Mouse (Mus musculus) limb, embryonic 11.5 days (tissue): Measurements from ENCODE around the gene Sars. TPM values are rescaled to one million over a fixed set of nuclear protein-coding genes. Genes with fewer than 3 reads are reported as not detected.

Experiments used
- ATAC-seq: fragments of 200-750 bp; cut with Nextera tagmentation; 2 replicates; pipeline ENCODE4 v1.8.0; 2017; ENCODE audit warnings: low read depth; ENCODE audit not compliant: insufficient number of reproducible peaks, low FRiP score, low TSS enrichment
- DNase-seq: peaks from one replicate; pipeline ENCODE4 v3.0.0-alpha.2; 2015; ENCODE audit warnings: low spot score
- H3K27ac ChIP-seq: fragments of 300-500 bp; sonication (generic); replicated peaks from 2 replicates; pipeline ENCODE4 v1.5.1; 2014; ENCODE audit warnings: low read depth, mild to moderate bottlenecking, low read length
- H3K27me3 ChIP-seq: fragments of 300-500 bp; sonication (generic); 2 replicates; pipeline ENCODE4 v1.6.1; 2014; ENCODE audit warnings: mild to moderate bottlenecking, low read length, mixed read lengths; ENCODE audit not compliant: control insufficient read depth, insufficient read depth
- H3K36me3 ChIP-seq: fragments of 300-500 bp; sonication (generic); 2 replicates; pipeline ENCODE4 v1.6.1; 2014; ENCODE audit warnings: mild to moderate bottlenecking, low read length, moderate library complexity, mixed read lengths; ENCODE audit not compliant: control insufficient read depth, insufficient read depth
- H3K4me1 ChIP-seq: fragments of 300-500 bp; sonication (generic); 2 replicates; pipeline ENCODE4 v1.6.1; 2014; ENCODE audit warnings: low read length, mixed read lengths; ENCODE audit not compliant: control insufficient read depth, insufficient read depth
- H3K4me2 ChIP-seq: fragments of 300-500 bp; sonication (generic); 2 replicates; pipeline ENCODE4 v1.6.1; 2014; ENCODE audit warnings: low read depth, mild to moderate bottlenecking, moderate library complexity; ENCODE audit not compliant: severe bottlenecking
- H3K4me3 ChIP-seq: fragments of 300-500 bp; sonication (generic); 2 replicates; pipeline ENCODE4 v1.5.1; 2014; ENCODE audit warnings: low read depth, low read length
- H3K9ac ChIP-seq: fragments of 300-500 bp; sonication (generic); 2 replicates; pipeline ENCODE4 v1.6.1; 2014; ENCODE audit warnings: mild to moderate bottlenecking, low read length
- H3K9me3 ChIP-seq: fragments of 300-500 bp; sonication (generic); 2 replicates; pipeline ENCODE4 v1.6.1; 2016; ENCODE audit warnings: low read length; ENCODE audit not compliant: control insufficient read depth
- WGBS: fragments of 180-500 bp; shearing (Covaris S2); extraction: QIAGEN DNeasy Blood & Tissue Kit; methylation state at CpG from one replicate; pipeline ENCODE4 v1.1.7; 2014; 5-methylcytosine and 5-hydroxymethylcytosine counted together
- polyA plus RNA-seq: library from polyadenylated mRNA; unstranded; fragments of >200 nt; fragmentation: Nextera tagmentation; extraction: Ambion mirVana; gene quantifications from 2 replicates; pipeline ENCODE4 v1.2.1, GENCODE M21; 2014

The Sars gene
- polyA plus RNA-seq, 1 experiment from 2014 or later, result 128 TPM

DNA sequence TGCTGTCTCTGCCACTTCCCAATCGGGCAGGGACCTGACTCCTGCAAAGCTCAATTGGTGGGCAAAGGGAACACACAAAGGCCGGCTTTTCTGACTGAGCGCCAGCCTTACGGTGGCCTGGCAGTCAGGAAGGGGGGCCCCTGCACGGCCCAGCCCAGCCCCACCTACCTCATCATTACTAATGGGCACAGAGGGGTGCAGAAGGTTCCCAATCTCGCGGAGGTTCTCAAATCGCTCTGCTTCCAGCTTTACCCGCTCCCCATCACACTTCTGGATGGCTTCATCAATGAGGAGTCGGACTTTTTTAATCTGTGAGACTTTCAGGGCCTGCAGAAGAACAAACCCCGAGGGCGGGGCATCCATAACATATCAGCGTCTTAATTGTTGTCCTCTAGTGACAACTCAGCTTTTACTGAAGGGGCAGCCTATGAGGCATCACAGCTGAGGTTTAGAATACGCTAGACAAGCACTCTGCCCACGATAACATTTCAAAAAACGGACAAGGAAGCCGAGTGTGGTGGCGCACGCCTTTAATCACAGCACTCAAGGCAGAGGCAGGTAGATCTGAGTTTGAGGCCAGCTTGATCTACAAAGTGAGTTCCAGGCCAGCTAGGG, 11.0 kb downstream of the Sars start:
- no peak for DNase-seq

DNA sequence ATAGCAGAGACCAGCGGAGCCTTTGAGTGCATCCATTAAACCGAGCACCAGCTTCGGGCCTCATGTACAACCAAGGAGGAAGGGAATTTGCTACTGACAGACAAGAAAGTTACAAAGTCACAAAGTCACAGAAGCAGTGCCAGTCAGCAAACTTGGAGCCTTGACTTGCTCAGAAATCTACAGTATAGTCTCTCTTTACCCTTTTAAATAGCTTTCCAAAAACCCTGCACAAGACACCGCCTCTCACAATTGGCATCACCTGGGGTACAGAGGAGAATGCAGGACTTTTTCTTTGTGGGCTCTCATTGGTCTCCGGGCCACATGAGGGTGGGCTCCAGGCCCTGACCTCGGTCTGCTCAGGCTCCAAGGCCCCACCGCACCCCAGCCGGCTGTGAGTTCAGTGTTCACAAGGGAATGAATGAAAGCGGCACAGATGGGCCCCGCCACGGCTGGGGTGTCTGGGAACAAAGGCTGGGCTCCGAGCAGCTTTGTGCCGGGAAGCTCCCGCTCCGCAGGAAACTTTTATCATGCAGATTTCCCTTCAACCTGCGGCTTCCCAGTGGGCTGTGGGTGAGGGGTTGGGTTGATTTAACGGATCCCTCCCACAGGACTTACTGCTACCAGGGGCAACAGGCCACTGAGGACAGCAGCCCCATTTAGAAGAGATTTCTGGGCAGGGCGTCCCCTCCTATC, 11.7 kb downstream of the Sars start:
- Histone ChIP-seq H3K4me3 (no peak overlapping the region), H3K4me2 (no peak overlapping the region), H3K27me3 (no peaks in the 10 kb centered on the region), H3K4me1 (no peaks in the 10 kb centered on the region), H3K9ac (no peak overlapping the region), H3K9me3 (no peaks in the 10 kb centered on the region), H3K36me3 (peaks cover 30% of the 10 kb centered on the region), H3K27ac (no peak overlapping the region)
- no peak for DNase-seq
- 58% methylated on average over 18 of the region's 18 CpGs for WGBS
- no peak for ATAC-seq

More for the DNA sequence above, 11.0 kb downstream of the Sars start:
- 52% methylated on average over 19 of the region's 19 CpGs for WGBS
- ATAC-seq, result no peak
- Histone ChIP-seq H3K27me3 (no peaks in the 10 kb centered on the region), H3K4me1 (no peaks in the 10 kb centered on the region), H3K4me2 (no peak overlapping the region), H3K4me3 (no peak overlapping the region), H3K9ac (no peak overlapping the region), H3K9me3 (no peaks in the 10 kb centered on the region), H3K27ac (no peak overlapping the region), H3K36me3 (peaks cover 24% of the 10 kb centered on the region)

DNA sequence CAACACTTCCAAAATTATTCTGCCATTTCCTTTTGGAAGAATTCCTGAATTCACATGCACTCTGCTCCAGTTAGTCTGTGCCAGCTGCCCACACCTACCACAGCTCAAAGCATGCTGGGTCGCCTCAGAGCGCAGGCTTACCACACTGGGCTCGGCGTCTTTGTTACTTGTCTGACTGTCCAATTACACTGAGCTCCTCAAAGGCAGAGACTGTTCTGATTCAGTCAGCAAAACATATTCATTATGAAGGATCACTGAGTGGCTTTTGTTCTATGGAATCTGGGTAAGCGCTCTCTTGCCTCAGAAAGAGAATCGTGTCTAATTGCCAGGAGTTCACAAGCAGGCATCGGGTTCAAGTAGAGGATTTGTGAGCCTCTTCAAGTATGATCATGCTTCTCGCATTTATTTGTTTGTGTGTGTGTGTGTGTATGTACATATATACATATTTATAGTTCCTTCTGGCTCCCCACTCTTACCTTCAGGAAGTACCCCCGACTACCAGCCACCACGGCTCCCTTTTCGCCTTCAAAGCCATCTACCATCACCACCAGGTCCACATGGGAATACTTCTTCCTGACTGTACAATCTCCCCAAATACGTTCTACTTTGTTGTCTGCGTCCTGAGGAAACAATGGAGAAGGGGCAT, 12.3 kb downstream of the Sars start:
- peaks cover 33% of the 10 kb centered on the region for H3K36me3 ChIP-seq
- H3K4me2 ChIP-seq, result no peak overlapping the region
- no peaks in the 10 kb centered on the region for H3K4me1 ChIP-seq
- no peak overlapping the region for H3K9ac ChIP-seq
- WGBS, result 92% methylated on average over 13 of the region's 13 CpGs
- H3K27me3 ChIP-seq, result no peaks in the 10 kb centered on the region
- ATAC-seq (no peak), DNase-seq (no peak)
- no peak overlapping the region for H3K4me3 ChIP-seq
- no peaks in the 10 kb centered on the region for H3K9me3 ChIP-seq
- H3K27ac ChIP-seq, result no peak overlapping the region

- Histone ChIP-seq H3K4me3 (no peak overlapping the region), H3K36me3 (peaks cover 21% of the 10 kb centered on the region), H3K9me3 (no peaks in the 10 kb centered on the region), H3K4me2 (no peak overlapping the region), H3K4me1 (peaks cover 7% of the 10 kb centered on the region), H3K27me3 (no peaks in the 10 kb centered on the region), H3K9ac (no peak overlapping the region), H3K27ac (no peak overlapping the region)
- WGBS, result 84% methylated on average over 6 of the region's 6 CpGs
- no peak for DNase-seq
- no peak for ATAC-seq
Measured at GRCm38 (mm10) chr3:108425624-108426018, 19.4 kb downstream of the Sars start.

DNA sequence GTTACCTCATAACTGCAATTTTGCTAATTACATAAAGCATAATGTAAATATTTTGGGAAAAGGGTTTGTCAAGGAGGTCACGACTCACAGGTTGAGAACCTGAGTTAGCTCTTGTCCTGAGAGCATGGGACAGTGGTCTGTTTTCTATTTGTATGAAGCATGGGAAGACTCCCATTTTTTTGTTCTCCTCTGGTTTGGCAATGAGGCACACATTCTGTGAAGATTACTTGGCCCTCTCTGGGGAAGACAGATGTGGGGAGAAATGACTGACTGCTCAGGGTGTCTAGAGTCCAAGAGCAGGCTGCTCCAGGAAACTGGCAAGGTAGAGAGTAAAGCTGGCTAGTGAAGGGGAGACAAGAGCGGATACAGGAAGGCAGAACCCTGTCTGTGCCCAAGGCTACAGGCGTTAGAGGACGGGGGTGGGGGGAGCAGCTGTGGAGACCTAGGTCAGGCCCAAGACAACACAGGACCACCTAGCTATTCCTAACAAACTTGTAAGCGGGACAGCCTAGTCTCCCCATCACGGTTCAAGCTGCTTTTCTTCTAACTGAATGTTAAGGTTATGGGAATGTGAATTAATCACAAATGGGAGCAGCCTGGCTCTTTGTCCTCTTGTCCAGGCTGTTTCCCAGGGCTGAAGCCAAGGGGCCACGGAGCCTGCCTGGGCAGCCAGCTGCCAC, 19.9 kb downstream of the Sars start:
- Histone ChIP-seq H3K4me1 (peaks cover 7% of the 10 kb centered on the region), H3K27ac (no peak overlapping the region), H3K27me3 (no peaks in the 10 kb centered on the region), H3K9me3 (no peaks in the 10 kb centered on the region), H3K36me3 (peaks cover 21% of the 10 kb centered on the region), H3K9ac (no peak overlapping the region), H3K4me3 (no peak overlapping the region), H3K4me2 (no peak overlapping the region)
- WGBS, result 86% methylated on average over 7 of the region's 7 CpGs
- DNase-seq (no peak), ATAC-seq (no peak)

DNA sequence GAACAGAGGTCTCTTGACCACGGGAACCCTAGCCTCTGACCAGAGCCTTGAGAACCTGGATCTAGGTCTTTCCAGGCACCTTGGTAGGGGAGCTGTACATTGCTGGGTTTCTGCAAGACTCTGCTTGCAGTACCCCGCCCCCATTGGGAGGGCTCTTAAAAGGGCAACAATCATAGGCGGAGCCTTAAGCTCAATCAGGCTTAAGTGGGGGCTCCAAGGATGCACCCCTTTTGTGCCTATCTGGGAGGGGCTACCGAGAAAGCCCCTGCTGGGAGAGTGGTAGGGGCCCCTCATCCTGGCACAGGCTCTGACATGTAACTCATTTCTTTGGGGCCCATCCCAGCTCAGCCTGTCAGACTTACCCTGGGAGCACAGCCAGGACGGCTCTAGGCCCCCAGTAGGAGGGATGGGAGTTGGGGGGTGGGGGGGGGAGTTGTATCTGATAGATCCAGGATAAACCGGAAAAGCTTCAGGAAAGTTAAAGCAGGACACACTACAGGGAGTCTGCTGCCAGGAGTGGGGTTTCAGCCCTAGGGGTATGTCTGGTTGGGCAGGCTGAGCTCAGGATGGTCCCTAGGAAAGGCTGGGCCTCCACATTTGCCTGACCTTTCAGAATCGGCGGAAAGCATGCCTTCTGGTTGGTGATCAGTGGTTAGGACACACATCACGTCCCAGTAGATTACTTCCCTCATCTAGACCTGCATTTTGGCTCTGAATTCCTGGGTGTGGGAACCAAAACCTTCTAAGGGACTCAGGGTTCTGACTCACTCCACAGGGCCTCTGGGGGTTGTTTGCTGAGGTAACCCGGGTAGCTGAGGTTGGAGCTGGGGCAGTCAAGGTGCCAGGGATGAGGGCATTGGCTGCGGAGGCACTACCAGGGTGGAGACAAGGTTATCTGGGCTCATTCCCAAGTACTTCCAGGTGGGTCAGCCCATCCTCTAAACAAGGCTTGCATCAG, 20.9 kb downstream of the Sars start:
- Histone ChIP-seq H3K27me3 (no peaks in the 10 kb centered on the region), H3K4me2 (no peak overlapping the region), H3K36me3 (peaks cover 20% of the 10 kb centered on the region), H3K4me1 (peaks cover 7% of the 10 kb centered on the region), H3K9me3 (no peaks in the 10 kb centered on the region), H3K9ac (no peak overlapping the region), H3K27ac (no peak overlapping the region), H3K4me3 (no peak overlapping the region)
- ATAC-seq (peak; percentile 59; the same call in 1 of the 2 replicates), DNase-seq (peak; percentile 59)
- WGBS, result 18% methylated on average over 11 of the region's 11 CpGs

DNA sequence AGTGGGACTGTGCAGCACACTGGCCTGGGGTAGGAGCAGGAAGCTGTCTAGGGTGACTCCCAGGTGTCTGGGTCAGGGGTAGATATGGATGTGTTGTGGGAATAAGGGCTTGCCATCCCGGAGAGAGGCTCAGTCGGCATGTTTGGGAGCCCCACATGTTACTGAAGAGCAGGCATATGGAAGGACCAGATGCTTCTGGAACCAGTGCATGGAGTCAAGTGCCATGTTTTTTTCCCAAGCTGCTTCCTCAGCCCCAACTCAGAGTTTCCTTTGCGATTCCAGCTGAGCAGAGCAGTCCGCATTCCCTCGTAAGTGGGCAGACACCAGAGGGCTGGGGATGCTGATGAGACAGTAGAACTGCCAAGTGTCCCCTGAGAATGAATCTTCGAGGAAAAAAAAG, 22.0 kb downstream of the Sars start:
- Histone ChIP-seq H3K4me3 (no peak overlapping the region), H3K9me3 (no peaks in the 10 kb centered on the region), H3K27ac (no peak overlapping the region), H3K9ac (no peak overlapping the region), H3K4me2 (no peak overlapping the region), H3K36me3 (peaks cover 11% of the 10 kb centered on the region), H3K27me3 (no peaks in the 10 kb centered on the region), H3K4me1 (peaks cover 7% of the 10 kb centered on the region)
- WGBS, result 54% methylated on average over 6 of the region's 6 CpGs
- ATAC-seq (no peak), DNase-seq (no peak)
